Mouse (Mus musculus) cerebellum, postnatal 10 days (tissue): ENCODE data around the gene Iqschfp.

Experiments
- DNase-seq, 2 experiments: peaks; one replicate each; pipeline ENCODE4 v3.0.0; 2021; ENCODE audit warnings: mixed read lengths in 2 of 2

Iqschfp gene

DNA sequence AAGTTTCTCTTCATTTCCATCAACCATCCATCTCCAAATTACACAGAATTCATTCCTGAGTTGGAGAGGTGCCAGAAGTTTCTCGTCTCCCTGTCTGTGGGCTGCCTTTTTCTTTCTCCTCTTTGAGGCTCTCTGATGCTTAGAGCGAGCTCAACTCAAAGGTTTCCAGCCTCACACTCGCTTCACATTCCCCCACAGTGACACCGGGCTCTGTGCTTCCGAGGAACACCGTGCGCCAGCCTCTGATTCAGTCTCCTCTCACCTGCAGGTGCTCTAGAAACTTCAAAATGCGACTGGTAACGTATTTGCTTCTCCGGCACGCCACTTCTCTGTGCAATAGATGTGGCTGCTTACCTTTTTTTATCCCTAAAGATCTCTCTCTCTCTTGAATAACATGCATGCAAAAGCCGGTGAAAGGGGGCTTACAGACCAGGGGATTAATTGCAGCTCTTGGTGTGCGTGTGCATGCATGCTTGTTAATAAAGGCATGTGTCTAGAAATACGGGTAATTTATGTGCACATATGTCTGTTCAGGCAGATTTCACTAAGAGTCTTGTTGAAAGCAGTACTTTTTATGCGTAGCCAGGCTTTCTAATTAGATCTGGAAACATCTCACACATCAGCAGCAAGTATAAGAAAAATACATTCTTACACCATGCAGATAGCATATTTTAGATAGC is at the start of gene Iqschfp, which contains the start of gene Iqcj:
Iqschfp (plus strand) TSS at position 207 of the 680 bp plus-strand sequence.
Iqcj (plus strand) TSS at position 195 of the 680 bp plus-strand sequence.
- DNase-seq: peak; percentile 35 to 59

DNA sequence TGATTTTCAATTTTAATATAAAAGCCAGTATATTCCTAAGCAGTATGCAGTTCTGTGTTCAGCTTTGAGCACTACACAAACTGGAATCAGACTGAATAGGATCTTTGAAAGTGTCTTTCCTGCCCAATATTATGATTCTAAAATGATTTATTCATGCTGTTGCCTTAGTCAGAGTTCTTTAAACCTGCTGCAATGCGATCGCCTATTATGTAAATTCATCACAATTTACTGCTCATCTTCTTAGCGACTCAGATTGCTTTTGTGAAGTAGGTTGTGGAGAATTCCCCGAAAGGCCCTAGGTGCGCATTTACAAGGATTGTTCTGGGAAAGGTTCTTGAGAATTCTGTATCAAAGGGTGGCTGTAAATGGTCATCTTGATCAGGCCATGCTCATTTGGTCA is 39.6 kb upstream of the Iqschfp start:
- DNase-seq: no peak

DNA sequence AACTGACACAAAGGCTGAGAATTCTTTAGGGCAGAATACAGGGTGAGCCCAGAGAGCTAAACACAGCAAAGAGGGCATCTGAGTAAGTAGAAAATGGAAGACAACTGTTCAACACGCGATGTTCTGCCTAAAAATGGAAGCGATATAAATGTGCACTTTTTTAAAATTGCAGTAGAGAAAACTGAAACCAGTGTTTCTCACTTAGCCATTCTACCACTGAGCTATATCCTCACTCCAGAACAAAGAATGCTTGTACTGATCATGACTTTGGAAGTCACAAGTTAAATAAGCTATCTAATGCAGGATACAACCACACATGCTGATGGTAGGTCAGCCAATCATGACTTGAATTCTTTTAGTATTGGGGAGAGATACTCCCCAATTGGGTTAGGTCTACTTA is 30.5 kb upstream of the Iqschfp start:
- DNase-seq: no peak

DNA sequence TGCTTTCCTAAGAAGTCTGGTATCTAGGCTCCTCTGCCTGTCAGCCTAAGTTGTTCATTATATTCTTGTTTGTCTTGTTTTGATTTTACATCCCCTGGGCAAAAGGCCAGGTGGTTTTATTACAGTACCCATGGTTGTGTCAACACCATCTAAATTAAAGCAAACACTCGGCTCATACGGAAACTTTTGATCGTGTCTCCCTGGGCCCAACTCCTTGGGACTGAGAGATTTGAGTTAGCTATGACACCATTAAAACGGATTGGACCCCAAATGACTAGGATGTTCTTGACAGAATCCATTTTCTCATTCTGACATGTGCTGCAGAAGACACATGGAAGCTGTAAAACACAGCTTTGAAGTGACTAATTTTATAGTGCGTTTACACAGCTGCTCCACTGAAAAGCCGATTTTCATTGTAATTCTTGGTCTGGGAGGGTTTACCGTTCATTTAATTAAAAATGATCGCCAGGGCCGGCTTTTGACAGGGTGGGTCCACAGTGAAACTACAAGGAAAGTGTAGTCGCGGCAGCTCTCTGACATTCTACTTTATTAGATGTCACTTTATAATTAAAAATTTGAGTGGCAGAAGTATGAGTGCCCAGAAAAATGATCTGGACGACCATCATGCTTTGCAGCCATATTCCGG is 24.5 kb upstream of the Iqschfp start:
- no peak for DNase-seq

DNA sequence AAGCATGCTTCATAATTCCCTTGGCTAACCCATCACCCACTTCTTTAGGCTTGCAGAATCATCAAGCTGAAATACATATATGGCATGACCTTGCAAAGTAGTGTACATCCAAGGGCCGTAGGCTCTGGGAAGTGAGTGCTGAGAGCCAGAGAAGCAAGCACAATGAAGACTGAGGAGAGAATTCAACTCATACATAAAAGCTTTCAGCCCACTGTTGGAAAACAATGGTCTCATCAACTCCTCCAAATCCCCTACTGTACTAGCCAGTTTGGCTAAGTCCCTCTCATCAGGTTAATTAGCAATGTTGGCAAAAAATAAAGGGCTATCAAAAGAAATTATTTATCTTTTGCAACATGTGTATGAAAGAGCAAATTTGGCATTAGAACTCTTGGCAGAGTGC is 22.6 kb upstream of the Iqschfp start:
- no peak for DNase-seq

DNA sequence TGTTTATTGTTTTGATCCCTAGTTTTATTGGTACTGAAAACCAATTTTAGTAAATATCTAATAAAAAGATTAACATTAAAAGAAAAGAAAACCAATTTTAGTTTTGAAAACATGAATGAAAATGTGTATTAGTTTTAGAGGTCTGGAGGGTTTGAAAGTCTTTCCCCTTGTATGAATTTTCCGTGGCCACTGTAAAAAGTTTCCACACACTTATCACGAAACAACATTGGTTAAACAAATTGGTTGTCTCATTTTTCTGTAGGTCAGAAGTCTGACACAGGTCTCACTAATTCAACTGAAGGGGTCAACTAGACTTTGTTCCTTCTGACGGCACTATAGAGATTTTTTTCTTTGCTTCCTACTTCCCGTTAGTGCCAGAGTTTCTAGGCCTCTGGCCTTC is 14.8 kb upstream of the Iqschfp start:
- no peak for DNase-seq

DNA sequence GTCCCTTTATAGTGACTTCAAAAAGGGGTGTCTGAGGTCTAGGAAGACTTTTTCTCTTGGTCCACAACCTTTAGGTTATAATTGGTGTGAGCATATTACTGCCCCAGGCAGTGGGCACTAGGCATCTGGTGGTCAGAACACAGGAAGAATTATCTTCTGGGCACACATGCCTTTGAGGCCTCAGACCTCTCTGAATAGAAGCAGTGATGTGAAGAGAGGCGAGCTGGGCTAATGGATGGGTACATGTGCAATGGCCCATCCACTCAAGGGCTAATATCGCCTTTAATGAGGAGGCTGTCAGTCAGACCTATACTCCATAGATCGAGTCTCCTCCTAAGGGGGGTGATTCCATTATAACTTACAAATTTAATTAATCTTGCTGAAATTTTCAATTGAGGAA is 7.7 kb upstream of the Iqschfp start:
- no peak for DNase-seq

DNA sequence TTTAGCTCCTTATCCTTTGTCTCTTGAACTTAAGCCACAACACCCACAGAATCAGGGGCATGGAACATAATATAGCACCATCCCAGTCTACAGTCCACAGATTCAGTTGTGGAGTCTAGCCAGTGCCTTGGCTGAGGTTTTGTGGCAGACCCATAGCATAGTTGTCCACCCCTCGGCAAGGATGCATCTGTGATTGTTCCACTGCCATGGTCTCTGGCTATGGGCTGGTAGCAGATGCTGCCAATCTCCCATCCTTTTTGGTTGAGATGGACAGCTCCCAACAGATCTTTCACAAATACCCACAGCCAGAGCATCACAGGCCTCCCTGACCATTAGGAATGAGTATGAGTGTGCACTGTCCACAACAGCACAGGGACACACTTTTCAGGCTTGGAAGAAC is 5.9 kb upstream of the Iqschfp start:
- peak; percentile 56 to 74 for DNase-seq

DNA sequence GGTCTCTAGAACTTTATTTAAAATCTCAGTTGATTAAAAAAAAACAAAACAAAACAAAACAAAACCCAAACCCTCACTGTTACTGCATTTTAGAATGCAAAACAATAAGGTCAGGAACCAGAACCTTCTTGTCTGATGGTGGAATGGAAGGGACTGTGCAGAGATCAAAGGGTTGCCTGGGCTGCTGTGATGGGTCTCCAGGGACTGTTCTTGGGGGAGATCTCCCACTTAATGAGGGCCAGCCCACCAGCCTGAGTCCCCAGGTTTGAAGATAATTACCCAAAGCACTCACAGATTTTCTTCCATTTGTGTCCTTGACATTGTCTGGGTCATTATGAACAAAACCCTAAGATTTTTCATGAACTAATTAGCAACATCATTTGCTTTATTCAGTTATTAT is 4.8 kb upstream of the Iqschfp start:
- no peak for DNase-seq

DNA sequence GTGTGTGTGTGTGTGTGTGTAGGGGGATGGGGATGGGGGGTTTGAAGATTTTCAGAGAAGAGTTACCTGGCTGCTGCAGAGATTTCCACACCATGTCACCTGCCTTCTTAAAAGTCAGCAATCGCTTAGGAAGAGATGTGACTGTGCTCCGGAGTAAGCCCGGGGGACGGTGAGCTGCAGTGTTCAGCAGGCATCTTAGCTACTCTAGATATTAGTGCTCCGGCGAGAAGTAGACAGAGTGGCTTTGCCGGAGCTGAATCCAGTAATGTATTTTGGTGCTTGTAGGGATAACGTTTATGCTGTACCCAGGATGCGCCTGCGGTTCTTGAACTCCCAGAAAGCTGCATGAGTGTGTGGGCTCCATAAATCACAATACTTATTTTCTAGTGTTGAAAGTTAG is 736 bp downstream of the Iqschfp start:
- no peak for DNase-seq

DNA sequence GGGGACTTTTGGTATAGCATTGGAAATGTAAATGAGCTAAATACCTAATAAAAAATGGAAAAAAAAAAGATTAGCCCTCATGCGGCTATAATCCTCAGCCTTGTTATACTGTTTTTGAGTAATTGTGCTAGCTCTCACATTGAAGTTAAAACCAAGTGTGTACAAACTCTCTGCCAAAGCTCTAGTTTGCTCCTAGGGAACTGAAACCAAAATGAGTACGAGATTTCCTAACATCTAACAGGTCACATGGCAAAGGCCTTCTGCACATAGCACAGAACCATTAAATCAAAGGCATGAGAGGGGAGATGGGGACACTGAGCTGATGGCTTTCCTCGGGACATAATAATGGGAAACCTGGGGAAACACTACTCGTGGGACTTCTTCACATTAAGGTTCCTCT is 10.5 kb downstream of the Iqschfp start:
- DNase-seq: no peak

DNA sequence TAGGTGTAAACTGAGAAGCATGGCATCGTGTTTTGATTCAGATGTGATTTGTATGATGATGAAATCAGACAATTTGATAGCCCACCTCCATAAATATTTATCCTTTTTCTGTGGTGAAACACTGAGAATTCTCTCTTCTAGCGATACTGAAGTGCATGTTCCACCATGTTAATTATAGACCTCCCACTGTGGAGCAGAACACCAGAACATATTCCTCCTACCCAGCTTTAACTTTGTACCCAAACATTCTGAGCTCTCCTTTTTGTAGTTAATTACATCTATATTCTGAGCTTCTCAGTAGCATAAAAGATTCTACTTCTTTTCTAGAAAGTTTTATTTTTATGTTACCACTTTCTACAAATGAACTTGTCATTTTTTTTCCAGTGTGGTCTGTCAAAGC is 16.6 kb downstream of the Iqschfp start:
- DNase-seq: no peak

DNA sequence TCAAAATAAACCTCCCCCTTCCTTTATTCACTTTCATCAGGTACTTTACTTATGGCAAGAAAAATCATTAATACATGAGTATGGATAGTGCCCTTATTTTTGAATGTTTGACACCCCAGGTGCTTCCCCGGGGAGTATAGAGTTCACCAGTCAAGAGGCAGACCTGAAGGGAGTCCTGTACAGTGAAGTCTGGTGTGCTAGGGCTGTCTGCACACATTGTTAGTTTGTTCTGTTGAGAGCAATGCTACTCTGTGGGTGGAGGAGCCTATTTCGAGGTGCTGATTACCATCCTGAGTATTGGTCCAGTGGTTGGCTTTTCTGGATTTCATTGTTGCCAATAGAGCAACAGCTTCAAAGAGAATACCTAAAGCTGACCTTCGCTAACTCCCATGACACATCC is 26.1 kb downstream of the Iqschfp start:
- DNase-seq: no peak

DNA sequence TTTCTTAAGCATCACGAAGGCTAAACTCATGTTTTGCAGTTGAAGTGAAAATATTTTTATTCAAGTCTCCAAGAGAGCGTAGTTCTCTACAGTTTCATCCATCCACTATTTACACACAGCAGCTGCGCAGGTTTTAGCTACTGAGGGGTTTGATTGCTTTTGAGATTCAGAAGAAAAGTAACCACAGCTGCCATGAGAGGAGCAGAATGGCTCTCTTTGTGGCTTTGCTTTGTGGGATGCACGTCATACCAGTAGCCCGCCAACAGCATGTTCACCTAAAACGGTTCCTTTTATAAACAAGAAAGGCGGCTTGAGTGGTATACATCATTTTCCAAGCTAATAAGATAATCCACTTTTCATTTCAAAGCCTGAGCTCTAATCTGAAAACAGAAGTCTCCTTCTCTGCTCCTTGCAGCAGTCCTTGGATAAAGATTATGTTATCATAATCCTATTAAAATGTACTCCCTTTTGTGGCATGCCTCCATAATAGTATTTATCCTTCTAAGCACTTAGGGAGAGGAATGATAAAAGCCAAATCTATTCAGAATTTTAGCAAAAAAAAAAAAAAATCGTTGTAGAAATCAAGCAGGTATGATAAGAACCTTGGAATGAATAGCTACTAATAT is 26.7 kb downstream of the Iqschfp start:
- no peak for DNase-seq

DNA sequence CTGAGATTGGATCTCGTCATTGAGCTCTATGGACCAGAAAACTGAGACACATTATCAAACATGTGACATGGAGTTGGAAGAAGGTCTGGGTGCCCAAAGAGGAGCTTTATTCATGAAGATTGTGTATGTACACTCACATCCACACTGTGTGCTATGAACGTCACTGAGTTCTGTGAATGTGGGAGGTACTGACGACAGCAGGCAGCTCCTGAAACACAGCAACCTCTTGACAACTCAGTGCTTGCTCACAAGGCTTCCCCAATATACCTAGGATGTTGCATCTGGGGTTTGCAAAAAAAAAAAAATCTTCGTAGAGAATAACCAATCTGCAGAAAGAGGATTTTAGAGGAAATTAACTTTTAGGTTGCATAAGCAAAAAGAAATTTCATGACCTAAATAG is 31.1 kb downstream of the Iqschfp start:
- no peak for DNase-seq

DNA sequence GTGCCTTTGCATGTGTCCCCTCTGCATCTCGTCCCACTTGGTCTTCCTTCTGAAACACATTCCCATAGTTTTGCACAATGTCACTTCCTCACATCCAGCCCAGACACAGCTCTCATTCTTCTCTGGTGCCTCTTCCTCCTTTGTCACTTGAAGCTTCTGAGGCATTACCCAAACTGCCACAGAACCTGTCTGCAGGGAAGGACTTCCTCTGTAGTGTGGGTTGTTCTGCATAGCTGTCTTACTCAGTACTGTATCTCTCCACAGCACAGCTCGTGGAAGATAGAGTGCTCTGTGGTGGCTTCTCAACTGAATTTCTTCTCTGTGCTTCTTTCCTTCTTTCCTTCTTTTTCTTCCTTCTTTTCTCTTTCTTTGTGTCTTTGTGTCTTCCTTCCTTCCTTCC is 33.4 kb downstream of the Iqschfp start:
- no peak for DNase-seq

DNA sequence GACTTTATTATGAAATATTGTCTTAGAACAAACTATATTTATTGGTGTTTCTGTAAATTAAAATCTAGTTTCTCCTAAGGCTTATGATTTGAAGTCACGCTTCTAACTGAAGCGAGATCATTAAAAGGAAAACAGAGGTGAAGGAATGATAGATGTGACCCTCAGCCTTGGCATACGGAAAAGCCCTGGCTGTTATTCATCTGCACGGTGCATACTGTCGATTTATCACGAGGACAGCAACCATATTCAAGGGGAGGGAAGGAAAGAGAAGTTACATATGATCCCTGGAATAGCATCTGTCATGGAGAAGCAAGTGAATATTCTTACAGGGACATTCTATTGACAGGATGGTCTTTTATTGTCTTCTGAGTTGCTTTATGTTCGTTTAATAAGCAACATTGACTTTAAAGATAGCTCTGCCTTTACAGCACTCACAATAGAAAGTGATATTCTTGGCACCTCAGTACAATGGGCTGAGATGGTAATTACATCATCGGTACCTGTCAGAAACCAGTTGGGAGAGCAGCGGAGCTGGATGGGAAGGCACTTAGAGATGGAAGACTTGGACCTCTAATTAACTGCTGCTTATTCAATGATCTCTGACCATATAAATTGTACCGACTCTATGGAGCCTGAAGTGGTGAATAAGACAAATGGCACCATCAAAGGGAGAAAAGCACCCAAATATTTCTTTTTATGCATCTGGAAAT is 38.5 kb downstream of the Iqschfp start:
- no peak for DNase-seq

DNA sequence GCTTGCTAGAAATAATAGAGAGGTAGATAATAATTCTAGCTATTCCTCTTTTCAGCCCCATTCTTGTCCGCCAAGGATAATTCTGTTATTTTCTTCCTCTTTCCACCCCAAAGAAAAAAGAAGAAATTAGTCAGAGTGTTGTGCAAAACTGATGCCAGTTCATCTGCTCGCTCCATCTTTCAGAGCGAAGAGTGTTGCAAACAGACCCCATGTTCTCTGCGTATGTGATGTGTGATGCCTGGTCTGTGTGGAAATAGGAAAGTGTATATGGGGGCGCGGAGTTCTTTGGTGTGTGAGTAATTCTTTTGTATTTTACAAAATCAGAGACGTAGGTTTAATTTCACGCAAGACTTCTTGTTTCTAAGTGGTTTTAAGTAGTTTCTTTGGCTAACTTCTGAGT is 39.1 kb downstream of the Iqschfp start:
- DNase-seq: no peak

DNA sequence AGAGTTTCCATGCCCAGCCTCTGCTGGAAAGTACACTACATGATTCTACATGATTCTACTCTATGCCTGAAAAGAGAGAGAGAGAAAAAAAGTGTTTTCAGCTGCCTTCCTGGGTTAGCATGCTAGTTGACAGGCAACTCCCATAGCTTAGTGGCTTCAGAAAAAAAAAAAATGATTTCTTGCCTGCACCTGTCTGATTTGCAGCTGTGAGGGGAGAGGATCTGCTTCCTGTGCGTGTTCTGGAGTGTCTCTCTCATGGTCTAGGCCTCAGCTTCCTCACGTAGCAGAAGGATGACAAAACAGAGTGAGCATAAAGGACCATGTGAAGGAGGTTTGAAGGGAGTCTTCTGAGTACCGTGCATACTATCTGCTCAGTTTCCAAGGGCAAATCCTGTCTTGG is 39.9 kb downstream of the Iqschfp start:
- no peak for DNase-seq

DNA sequence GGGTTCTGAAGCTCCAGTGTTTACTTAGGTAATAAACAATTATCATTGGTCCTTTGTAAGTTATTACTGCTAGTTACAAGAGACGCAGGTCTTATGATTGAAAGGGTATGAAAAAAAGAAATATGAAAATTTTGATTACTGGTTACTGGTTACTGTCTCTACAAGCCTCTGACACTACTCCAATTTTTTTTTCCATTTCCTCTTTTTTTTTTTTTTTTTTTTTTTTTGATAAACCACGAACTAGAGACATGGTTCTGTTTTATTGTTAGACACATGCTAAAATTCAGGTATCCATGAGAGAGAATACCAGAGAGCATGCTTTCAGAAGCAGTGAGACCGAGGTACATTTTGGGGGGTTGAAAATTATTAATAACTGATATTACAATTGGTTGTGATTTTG is 43.8 kb downstream of the Iqschfp start:
- DNase-seq: no peak

DNA sequence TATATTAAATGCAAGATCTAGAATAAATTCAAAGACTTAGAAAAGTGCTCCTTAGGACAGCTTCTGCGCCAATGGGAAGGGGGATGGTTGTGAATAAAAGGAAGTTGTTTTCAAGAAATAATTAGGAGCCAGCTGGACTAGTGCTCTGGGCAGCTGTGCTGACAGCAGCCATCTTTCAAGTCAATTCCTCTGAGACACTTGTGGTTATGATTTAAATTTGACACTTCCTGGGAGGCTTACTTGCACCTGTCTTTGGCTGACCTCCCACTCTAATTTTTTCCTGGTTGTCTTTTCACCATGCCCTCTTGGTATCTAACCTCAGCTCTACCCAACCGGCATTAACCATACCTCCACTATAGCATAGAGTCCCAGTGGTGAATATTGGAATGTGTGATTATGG is 55.0 kb downstream of the Iqschfp start:
- DNase-seq: no peak

DNA sequence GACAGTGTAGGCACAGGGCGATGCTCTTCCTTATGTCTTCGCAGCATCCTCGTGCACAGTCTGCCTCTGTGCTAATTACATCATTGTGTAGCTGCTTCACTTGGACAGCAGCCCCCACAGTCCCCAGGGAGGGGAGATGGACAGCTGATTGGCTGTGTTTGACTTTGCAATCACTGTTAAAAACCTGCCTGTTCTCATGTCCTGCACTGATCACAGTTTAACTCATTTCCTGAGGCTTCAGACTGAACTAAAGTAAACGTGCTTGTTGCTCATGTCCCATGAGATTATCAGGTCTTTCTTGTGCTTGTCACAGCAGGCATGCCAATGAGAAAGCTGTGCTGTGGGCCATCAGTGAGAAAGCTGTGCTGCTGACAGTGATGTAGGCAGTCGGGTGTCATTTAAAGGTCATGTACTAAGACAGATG is 60.5 kb downstream of the Iqschfp start:
- peak; percentile 79 to 86 for DNase-seq

DNA sequence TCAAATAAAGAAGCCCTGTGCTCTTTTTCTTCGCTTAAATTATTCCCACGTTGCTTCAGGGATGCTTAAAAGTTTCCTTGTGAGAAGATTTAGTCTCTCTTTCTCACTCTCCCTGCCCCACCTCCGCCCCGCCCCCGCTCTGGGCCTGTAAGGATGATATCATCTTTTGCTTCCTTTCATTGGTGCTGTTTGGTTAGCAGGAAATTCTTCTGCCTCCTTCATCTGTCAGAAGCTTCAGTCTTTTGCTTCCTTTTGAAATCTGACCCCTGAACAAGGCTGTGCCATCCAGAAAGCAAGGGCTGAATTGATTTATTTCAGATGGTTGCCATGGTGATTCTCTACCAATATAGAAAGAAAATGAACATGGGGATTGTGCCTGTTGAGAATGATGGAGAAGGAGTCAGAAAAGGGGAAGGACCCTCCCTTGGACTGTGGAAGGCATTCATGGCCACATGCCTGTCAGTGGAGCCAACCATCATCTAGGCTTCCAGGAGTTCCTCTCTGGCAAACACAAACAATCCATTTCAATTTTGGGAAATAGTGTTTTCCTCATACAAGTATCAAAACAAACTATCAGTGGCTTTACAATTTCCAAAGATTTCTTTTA is 62.5 kb downstream of the Iqschfp start:
- peak; percentile 16 to 22 for DNase-seq
